In genomic region chr10:93918701-93919100, GRCm38 (mm10) we compare ENCODE assay signal across 9 mouse cellular contexts. TPM values are rescaled to one million over a fixed set of nuclear protein-coding genes. Genes with fewer than 3 reads are reported as not detected.
DNase-seq lines count a peak whose midpoint lies in the region; ATAC-seq and TF ChIP-seq lines count a peak whose summit lies in the region.
"Had no signal": no experiment of that assay in that cellular context is flagged by ENCODE, and none has a peak within 500 bp of the region (broad histone marks: within the 10 kb centered on the region; RNA-seq: fewer than 3 reads in every experiment).

No protein-coding gene starts in this region.

- H3K4me3 ChIP-seq in hindbrain, postnatal 0 days (ENCODE audit: low read length), result no peak overlapping the region
- no peak overlapping the region for H3K4me3 ChIP-seq in hindbrain, embryonic 16.5 days (ENCODE audit: low read length)
- H3K4me3 ChIP-seq in heart, embryonic 16.5 days (ENCODE audit: low read length), result no peak overlapping the region; the same call in 1 of the 2 replicates
- no peak overlapping the region for H3K4me3 ChIP-seq in lung, embryonic 14.5 days (ENCODE audit: low read depth, low read length)

- ATAC-seq in hindbrain, postnatal 0 days, result no peak
- no peak for ATAC-seq in hindbrain, embryonic 16.5 days
- ATAC-seq in heart, embryonic 16.5 days (replicated peaks; ENCODE audit: extremely low read depth, insufficient read depth, low FRiP score), result peak; percentile 74
- no peak for ATAC-seq in lung, embryonic 14.5 days (ENCODE audit: insufficient read depth)
- ATAC-seq: Patski had no signal

- no peak overlapping the region for H3K9ac ChIP-seq in hindbrain, postnatal 0 days (replicated peaks; ENCODE audit: low read length)
- no peak overlapping the region for H3K9ac ChIP-seq in hindbrain, embryonic 16.5 days (ENCODE audit: low read depth, low read length)
- H3K9ac ChIP-seq in heart, embryonic 16.5 days (ENCODE audit: low read length), result no peak overlapping the region
- no peak overlapping the region for H3K9ac ChIP-seq in lung, embryonic 14.5 days

- H3K27ac ChIP-seq in hindbrain, postnatal 0 days, result no peak overlapping the region
- H3K27ac ChIP-seq in hindbrain, embryonic 16.5 days (ENCODE audit: low read depth, low read length), result no peak overlapping the region
- H3K27ac ChIP-seq in heart, embryonic 16.5 days (ENCODE audit: low read length), result peak overlapping the region; percentile 60
- H3K27ac ChIP-seq in lung, embryonic 14.5 days (ENCODE audit: low read depth), result peak overlapping the region; percentile 9; the same call in 1 of the 2 replicates

- TF ChIP-seq CTCF in hindbrain, postnatal 0 days (IDR thresholded peaks at IDR 0.05; ENCODE audit: low read depth), result no peak
- TF ChIP-seq CTCF in lung, embryonic 14.5 days (IDR thresholded peaks at IDR 0.05; ENCODE audit: low read depth), result no peak

- WGBS in hindbrain, postnatal 0 days, result 35% methylated on average over 6 of the region's 6 CpGs
- WGBS in hindbrain, embryonic 16.5 days, result 57% methylated on average over 6 of the region's 6 CpGs
- WGBS in heart, embryonic 16.5 days, result 11% methylated on average over 6 of the region's 6 CpGs
- 32% methylated on average over 6 of the region's 6 CpGs for WGBS in lung, embryonic 14.5 days

- peak; percentile 27 for DNase-seq in hindbrain, postnatal 0 days (ENCODE audit: low spot score)
- peak; percentile 61 for DNase-seq in adrenal gland, postnatal 25 days
- DNase-seq in lung, embryonic 14.5 days, result peak; percentile 57
- no peak for DNase-seq in natural killer cell, adult 2 months (ENCODE audit: low spot score in 2 of 2)
- DNase-seq in embryo, embryonic 10 days (ENCODE audit: low spot score), result no peak
- DNase-seq in spleen, adult 12 weeks (ENCODE audit: low spot score), result no peak

- H3K4me1 ChIP-seq in hindbrain, postnatal 0 days (ENCODE audit: insufficient read depth, low read length), result peaks cover 6% of the 10 kb centered on the region; the same call in 1 of the 2 replicates
- H3K4me1 ChIP-seq in hindbrain, embryonic 16.5 days (ENCODE audit: control insufficient read depth, insufficient read depth, low read depth, low read length), result no peaks in the 10 kb centered on the region
- peaks cover 17% of the 10 kb centered on the region for H3K4me1 ChIP-seq in heart, embryonic 16.5 days (ENCODE audit: control insufficient read depth, insufficient read depth, low read length)
- H3K4me1 ChIP-seq in lung, embryonic 14.5 days (ENCODE audit: insufficient read depth), result no peaks in the 10 kb centered on the region

- no peaks in the 10 kb centered on the region for H3K36me3 ChIP-seq in hindbrain, postnatal 0 days (ENCODE audit: insufficient read depth, low read length)
- H3K36me3 ChIP-seq in hindbrain, embryonic 16.5 days (ENCODE audit: control insufficient read depth, insufficient read depth, low read length), result no peaks in the 10 kb centered on the region
- no peaks in the 10 kb centered on the region for H3K36me3 ChIP-seq in heart, embryonic 16.5 days (ENCODE audit: control insufficient read depth, insufficient read depth)
- no peaks in the 10 kb centered on the region for H3K36me3 ChIP-seq in lung, embryonic 14.5 days (ENCODE audit: insufficient read depth)

- H3K9me3 ChIP-seq in hindbrain, postnatal 0 days (ENCODE audit: low read length), result no peaks in the 10 kb centered on the region
- H3K9me3 ChIP-seq in hindbrain, embryonic 16.5 days (ENCODE audit: control insufficient read depth, low read length), result no peaks in the 10 kb centered on the region
- no peaks in the 10 kb centered on the region for H3K9me3 ChIP-seq in heart, embryonic 16.5 days (replicated peaks; ENCODE audit: control insufficient read depth, low read length)
- no peaks in the 10 kb centered on the region for H3K9me3 ChIP-seq in lung, embryonic 14.5 days (ENCODE audit: low read depth, low read length)

- H3K27me3 ChIP-seq in hindbrain, postnatal 0 days (ENCODE audit: insufficient read depth, low read length), result no peaks in the 10 kb centered on the region
- H3K27me3 ChIP-seq in hindbrain, embryonic 16.5 days (replicated peaks; ENCODE audit: control insufficient read depth, insufficient read depth, low read length), result no peaks in the 10 kb centered on the region
- no peaks in the 10 kb centered on the region for H3K27me3 ChIP-seq in heart, embryonic 16.5 days (ENCODE audit: control insufficient read depth, insufficient read depth, low read length)
- H3K27me3 ChIP-seq in lung, embryonic 14.5 days (ENCODE audit: insufficient read depth, low read length), result no peaks in the 10 kb centered on the region
- H3K27me3 ChIP-seq: Patski had no signal

- no peak overlapping the region for H3K4me2 ChIP-seq in hindbrain, postnatal 0 days (ENCODE audit: low read depth, low read length)
- no peak overlapping the region for H3K4me2 ChIP-seq in hindbrain, embryonic 16.5 days (ENCODE audit: low read length)
- peak overlapping the region; percentile 38 for H3K4me2 ChIP-seq in heart, embryonic 16.5 days (ENCODE audit: low read depth, low read length)
- peak overlapping the region; percentile 34; the same call in 1 of the 2 replicates for H3K4me2 ChIP-seq in lung, embryonic 14.5 days

RNA-seq across cellular contexts. Expression of gene Metap2, which starts 21.8 kb away (rescaled TPM):
- 35.0 and 50.7 TPM in 2 replicates for total RNA-seq in hindbrain, postnatal 0 days (2014; rRNA removed)
- 158 and 171 TPM in 2 replicates for polyA plus RNA-seq in hindbrain, postnatal 0 days (2015; fragmentation: Nextera tagmentation; extraction: Ambion mirVana)
- 138 and 152 TPM in 2 replicates for polyA plus RNA-seq in hindbrain, embryonic 16.5 days (2015; fragmentation: Nextera tagmentation; extraction: Ambion mirVana)
- total RNA-seq in adrenal gland, postnatal 25 days (2021), result 196 and 228 TPM in 2 replicates
- 142 and 149 TPM in 2 replicates for polyA plus RNA-seq in heart, embryonic 16.5 days (2015; fragmentation: Nextera tagmentation; extraction: Ambion mirVana)
- 213 and 219 TPM in 2 replicates for polyA plus RNA-seq in lung, embryonic 14.5 days (2014; fragmentation: Nextera tagmentation; extraction: Ambion mirVana)

Comparison
In these comparisons a context has a peak if more than half of its experiments do, and no peak if none do; other contexts are left out.
1. DNase-seq: peak in hindbrain, postnatal 0 days (single experiment), adrenal gland, postnatal 25 days (single experiment) and lung, embryonic 14.5 days (single experiment); none in natural killer cell, adult 2 months (0 of 2), embryo, embryonic 10 days (single experiment) and spleen, adult 12 weeks (single experiment).
2. H3K27ac ChIP-seq: peak in heart, embryonic 16.5 days (single experiment) and lung, embryonic 14.5 days (single experiment); none in hindbrain, postnatal 0 days (single experiment) and hindbrain, embryonic 16.5 days (single experiment).
3. H3K4me2 ChIP-seq: peak in heart, embryonic 16.5 days (single experiment) and lung, embryonic 14.5 days (single experiment); none in hindbrain, postnatal 0 days (single experiment) and hindbrain, embryonic 16.5 days (single experiment).